Mouse (Mus musculus): ENCODE results near the gene Igsf8. TPM values are rescaled to one million over a fixed set of nuclear protein-coding genes. Genes with fewer than 3 reads are reported as not detected.

Gene Igsf8
- total and polyA plus RNA-seq, 3 experiments: 10.9 to 39.9 (median 13.5) TPM

- H3K27me3 ChIP-seq (ENCODE audit: control insufficient read depth, insufficient read depth, low read length): no peaks in the 10 kb centered on the region
- no peak overlapping the region for H3K4me3 ChIP-seq
- 85% methylated on average over 11 of the region's 11 CpGs for WGBS
Observed at GRCm38 (mm10) chr1:172293449-172293848, 32.0 kb downstream of the Igsf8 start.

GRCm38 (mm10) chr1:172295751-172296197 lies 34.3 kb downstream of the Igsf8 start:
- WGBS: 37% methylated on average over 4 of the region's 4 CpGs
- H3K27ac ChIP-seq: peak overlapping the region; percentile 97
- intact Hi-C loops (cut with DNase I): loop anchor here (2.0 kb wide), 1 partner anchor 15 kb away; no protein-coding TSS in a partner anchor
- DNase-seq: peak; percentile 57 to 64
- no peaks in the 10 kb centered on the region for H3K79me2 ChIP-seq (replicated peaks; ENCODE audit: control insufficient read depth, insufficient read depth, low read length)
- no peaks in the 10 kb centered on the region for H3K36me3 ChIP-seq (ENCODE audit: control insufficient read depth, insufficient read depth, low read length)
- no peaks in the 10 kb centered on the region for H3K27me3 ChIP-seq (ENCODE audit: control insufficient read depth, insufficient read depth, low read length)
- no peak; the same call in 1 of the 2 replicates for TF ChIP-seq POLR2A (IDR thresholded peaks at IDR 0.05; ENCODE audit: insufficient read depth, low read depth, low read length)
- TF ChIP-seq EP300 (IDR thresholded peaks at IDR 0.05; ENCODE audit: insufficient read depth, low read depth, low read length): 0 out of 2 replicates have a peak, but pooled peaks have one; percentile 22
- H3K4me3 ChIP-seq: peak overlapping the region; percentile 49
- peaks cover 9% of the 10 kb centered on the region for H3K4me1 ChIP-seq (ENCODE audit: control insufficient read depth, insufficient read depth, low read length)
- H3K9ac ChIP-seq (ENCODE audit: low read depth, low read length): peak overlapping the region; percentile 85

More at GRCm38 (mm10) chr1:172293449-172293848, 32.0 kb downstream of the Igsf8 start:
- H3K36me3 ChIP-seq (ENCODE audit: control insufficient read depth, insufficient read depth, low read length): no peaks in the 10 kb centered on the region
- H3K9ac ChIP-seq (ENCODE audit: low read depth, low read length): no peak overlapping the region
- no peak for TF ChIP-seq EP300 (IDR thresholded peaks at IDR 0.05; ENCODE audit: insufficient read depth, low read depth, low read length)
- no peak for TF ChIP-seq POLR2A (IDR thresholded peaks at IDR 0.05; ENCODE audit: insufficient read depth, low read depth, low read length)
- TF ChIP-seq CTCF (IDR thresholded peaks at IDR 0.05): no peak
- no peaks in the 10 kb centered on the region for H3K79me2 ChIP-seq (replicated peaks; ENCODE audit: control insufficient read depth, insufficient read depth, low read length)
- no peak overlapping the region for H3K27ac ChIP-seq
- intact Hi-C loops (cut with DNase I): no loop called here
- no peak for DNase-seq
- peaks cover 4% of the 10 kb centered on the region for H3K4me1 ChIP-seq (ENCODE audit: control insufficient read depth, insufficient read depth, low read length)

GRCm38 (mm10) chr1:172296816-172297510 lies 35.5 kb downstream of the Igsf8 start:
- WGBS: 34% methylated on average over 6 of the region's 6 CpGs
- H3K4me3 ChIP-seq: peak overlapping the region; percentile 62
- H3K36me3 ChIP-seq (ENCODE audit: control insufficient read depth, insufficient read depth, low read length): no peaks in the 10 kb centered on the region
- TF ChIP-seq POLR2A (IDR thresholded peaks at IDR 0.05; ENCODE audit: insufficient read depth, low read depth, low read length): no peak; the same call in 1 of the 2 replicates
- no peak for TF ChIP-seq EP300 (IDR thresholded peaks at IDR 0.05; ENCODE audit: insufficient read depth, low read depth, low read length)
- no peak for TF ChIP-seq CTCF (IDR thresholded peaks at IDR 0.05)
- no peaks in the 10 kb centered on the region for H3K27me3 ChIP-seq (ENCODE audit: control insufficient read depth, insufficient read depth, low read length)
- peaks cover 9% of the 10 kb centered on the region for H3K4me1 ChIP-seq (ENCODE audit: control insufficient read depth, insufficient read depth, low read length)
- H3K9ac ChIP-seq (ENCODE audit: low read depth, low read length): peak overlapping the region; percentile 85
- no peaks in the 10 kb centered on the region for H3K79me2 ChIP-seq (replicated peaks; ENCODE audit: control insufficient read depth, insufficient read depth, low read length)
- peak; percentile 70 for DNase-seq
- peak overlapping the region; percentile 97 for H3K27ac ChIP-seq
- intact Hi-C loops (cut with DNase I): loop anchor here (2.0 kb wide), 1 partner anchor 16 kb away; no protein-coding TSS in a partner anchor

GRCm38 (mm10) chr1:172297611-172298537 lies 36.4 kb downstream of the Igsf8 start, which contains the start of gene Atp1a2:
Gene Atp1a2, minus strand, starts transcription at chr1:172298064.
- WGBS: 16% methylated on average over 16 of the region's 16 CpGs
- Histone ChIP-seq H3K36me3 (ENCODE audit: control insufficient read depth, insufficient read depth, low read length) (no peaks in the 10 kb centered on the region), H3K4me1 (ENCODE audit: control insufficient read depth, insufficient read depth, low read length) (peaks cover 10% of the 10 kb centered on the region), H3K27ac (peak within 1 kb of the TSS; percentile 97), H3K27me3 (ENCODE audit: control insufficient read depth, insufficient read depth, low read length) (no peaks in the 10 kb centered on the region), H3K79me2 (replicated peaks; ENCODE audit: control insufficient read depth, insufficient read depth, low read length) (no peaks in the 10 kb centered on the region), H3K9ac (ENCODE audit: low read depth, low read length) (peak within 1 kb of the TSS; percentile 85), H3K4me3 (peak within 1 kb of the TSS; percentile 62)
- DNase-seq: peak; percentile 82 to 87
- intact Hi-C loops (cut with DNase I): loop anchor here (2.0 kb wide), 1 partner anchor 17 kb away; no protein-coding TSS in a partner anchor
- TF ChIP-seq CTCF (IDR thresholded peaks at IDR 0.05) (no peak), POLR2A (IDR thresholded peaks at IDR 0.05; ENCODE audit: insufficient read depth, low read depth, low read length) (peak; percentile 98), EP300 (IDR thresholded peaks at IDR 0.05; ENCODE audit: insufficient read depth, low read depth, low read length) (peak; percentile 71; the same call in 1 of the 2 replicates)

- peak overlapping the region; percentile 23; the same call in 1 of the 2 replicates for H3K9ac ChIP-seq (ENCODE audit: low read depth, low read length)
- TF ChIP-seq POLR2A (IDR thresholded peaks at IDR 0.05; ENCODE audit: insufficient read depth, low read depth, low read length): no peak
- no peaks in the 10 kb centered on the region for H3K36me3 ChIP-seq (ENCODE audit: control insufficient read depth, insufficient read depth, low read length)
- H3K4me3 ChIP-seq: no peak overlapping the region
- H3K4me1 ChIP-seq (ENCODE audit: control insufficient read depth, insufficient read depth, low read length): peaks cover 10% of the 10 kb centered on the region
- intact Hi-C loops (cut with DNase I): no loop called here
- H3K27me3 ChIP-seq (ENCODE audit: control insufficient read depth, insufficient read depth, low read length): no peaks in the 10 kb centered on the region
- H3K79me2 ChIP-seq (replicated peaks; ENCODE audit: control insufficient read depth, insufficient read depth, low read length): no peaks in the 10 kb centered on the region
- DNase-seq: no peak
- H3K27ac ChIP-seq: peak overlapping the region; percentile 83
- WGBS: 34% methylated on average over 7 of the region's 7 CpGs
Observed at GRCm38 (mm10) chr1:172299528-172299927, 38.1 kb downstream of the Igsf8 start.
